In genomic region chr4:32357996-32358600, GRCm38 (mm10) we compare ENCODE assay signal across 9 mouse cellular contexts.
DNase-seq lines count a peak whose midpoint lies in the region; ATAC-seq and TF ChIP-seq lines count a peak whose summit lies in the region.
"Had no signal": no experiment of that assay in that cellular context is flagged by ENCODE, and none has a peak within 500 bp of the region (broad histone marks: within the 10 kb centered on the region; RNA-seq: fewer than 3 reads in every experiment).

No protein-coding gene starts in this region.

- no peak for TF ChIP-seq EP300 in stomach, postnatal 0 days (optimal IDR thresholded peaks at IDR 0.05)

- H3K79me2 ChIP-seq in macrophage (ENCODE audit: inconsistent target), result no peaks in the 10 kb centered on the region

- intact Hi-C loops in left cerebral cortex, postnatal 10 days (cut with DNase I), result no loop called here

- peak; percentile 93 for DNase-seq in heart, adult 11 months
- no peak for DNase-seq in heart, adult 18-20 months
- no peak for DNase-seq in stomach, postnatal 0 days (ENCODE audit: low spot score)
- no peak for DNase-seq in urinary bladder, postnatal 14 days (ENCODE audit: low spot score)
- no peak for DNase-seq in c-Kit-positive CD71-positive TER-119-positive erythroid progenitor cells, embryonic 14.5 days (ENCODE audit: low spot score)
- DNase-seq in left cerebral cortex, postnatal 10 days (ENCODE audit: extremely low spot score in 1 of 2, low spot score in 2 of 2), result no peak
- DNase-seq: cerebellum, adult 2 months had no signal

- no peak overlapping the region for H3K9ac ChIP-seq in stomach, embryonic 14.5 days (replicated peaks; ENCODE audit: low read depth, low read length)
- H3K9ac ChIP-seq in stomach, postnatal 0 days (ENCODE audit: low read length), result no peak overlapping the region

- no peak for ATAC-seq in stomach, embryonic 14.5 days (ENCODE audit: insufficient number of reproducible peaks, insufficient read depth, low FRiP score, low read depth)
- ATAC-seq in stomach, postnatal 0 days (ENCODE audit: low FRiP score, low TSS enrichment), result no peak

- no peak overlapping the region for H3K4me3 ChIP-seq in stomach, embryonic 14.5 days (ENCODE audit: low read depth, low read length)
- H3K4me3 ChIP-seq in stomach, postnatal 0 days (ENCODE audit: low read depth, low read length), result no peak overlapping the region
- no peak overlapping the region for H3K4me3 ChIP-seq in macrophage (ENCODE audit: inconsistent target)

- no peaks in the 10 kb centered on the region for H3K9me3 ChIP-seq in stomach, embryonic 14.5 days (ENCODE audit: control insufficient read depth, low read depth, low read length)
- H3K9me3 ChIP-seq in stomach, postnatal 0 days (ENCODE audit: control insufficient read depth, low read length), result no peaks in the 10 kb centered on the region

- TF ChIP-seq CTCF in stomach, postnatal 0 days (IDR thresholded peaks at IDR 0.05; ENCODE audit: low read depth), result no peak

- no peaks in the 10 kb centered on the region for H3K36me3 ChIP-seq in stomach, embryonic 14.5 days (ENCODE audit: control insufficient read depth, insufficient read depth, low read length)
- H3K36me3 ChIP-seq in stomach, postnatal 0 days (ENCODE audit: control insufficient read depth, insufficient read depth, low read length), result no peaks in the 10 kb centered on the region
- H3K36me3 ChIP-seq in macrophage (ENCODE audit: inconsistent target), result no peaks in the 10 kb centered on the region

- H3K4me2 ChIP-seq in stomach, embryonic 14.5 days (replicated peaks; ENCODE audit: low read depth, low read length), result no peak overlapping the region
- H3K4me2 ChIP-seq in stomach, postnatal 0 days (replicated peaks; ENCODE audit: low read depth), result no peak overlapping the region

- H3K27me3 ChIP-seq in stomach, embryonic 14.5 days (ENCODE audit: control insufficient read depth, insufficient read depth, low read length), result no peaks in the 10 kb centered on the region
- H3K27me3 ChIP-seq in stomach, postnatal 0 days (ENCODE audit: control insufficient read depth, insufficient read depth, low read length), result no peaks in the 10 kb centered on the region

- 71% methylated on average over 12 of the region's 12 CpGs for WGBS in stomach, embryonic 14.5 days
- WGBS in stomach, postnatal 0 days, result 69% methylated on average over 12 of the region's 12 CpGs
- 71% methylated on average over 11 of the region's 12 CpGs for WGBS in macrophage (ENCODE audit: missing documents)

- H3K27ac ChIP-seq in stomach, embryonic 14.5 days (ENCODE audit: low read length), result peak overlapping the region; percentile 33; the same call in 1 of the 2 replicates
- H3K27ac ChIP-seq in stomach, postnatal 0 days (replicated peaks), result no peak overlapping the region
- peak overlapping the region; percentile 88 for H3K27ac ChIP-seq in macrophage

- peaks cover 7% of the 10 kb centered on the region; the same call in 1 of the 2 replicates for H3K4me1 ChIP-seq in stomach, embryonic 14.5 days (ENCODE audit: control insufficient read depth, insufficient read depth, low read length)
- H3K4me1 ChIP-seq in stomach, postnatal 0 days (replicated peaks; ENCODE audit: control insufficient read depth, insufficient read depth), result no peaks in the 10 kb centered on the region
